Mouse (Mus musculus): ENCODE results near the gene St3gal2. TPM values are rescaled to one million over a fixed set of nuclear protein-coding genes. Genes with fewer than 3 reads are reported as not detected.

St3gal2 gene
- polyA plus RNA-seq, 1 experiment from 2014 or later: 7.1 TPM

GRCm38 (mm10) chr8:110894851-110895250 is 24.9 kb upstream of the St3gal2 start:
- Histone ChIP-seq H3K36me3 (ENCODE audit: control insufficient read depth, insufficient read depth, low read length) (peaks cover 4% of the 10 kb centered on the region; the same call in 1 of the 2 replicates), H3K9me3 (ENCODE audit: control insufficient read depth, low read length) (no peaks in the 10 kb centered on the region), H3K4me1 (replicated peaks; ENCODE audit: control insufficient read depth, insufficient read depth) (no peaks in the 10 kb centered on the region), H3K4me3 (ENCODE audit: low read depth, low read length) (no peak overlapping the region), H3K4me2 (replicated peaks; ENCODE audit: low read depth) (no peak overlapping the region), H3K9ac (ENCODE audit: low read length) (no peak overlapping the region), H3K27me3 (ENCODE audit: control insufficient read depth, insufficient read depth, low read length) (no peaks in the 10 kb centered on the region), H3K27ac (replicated peaks) (no peak overlapping the region)
- ATAC-seq (ENCODE audit: low FRiP score, low TSS enrichment): no peak
- 82% methylated on average over 10 of the region's 10 CpGs for WGBS
- no peak for DNase-seq (ENCODE audit: low spot score)
- no peak for TF ChIP-seq CTCF (IDR thresholded peaks at IDR 0.05; ENCODE audit: low read depth)
- no peak for TF ChIP-seq EP300 (optimal IDR thresholded peaks at IDR 0.05)

GRCm38 (mm10) chr8:110895254-110895653 is 24.5 kb upstream of the St3gal2 start:
- Histone ChIP-seq H3K27ac (replicated peaks) (no peak overlapping the region), H3K9me3 (ENCODE audit: control insufficient read depth, low read length) (no peaks in the 10 kb centered on the region), H3K36me3 (ENCODE audit: control insufficient read depth, insufficient read depth, low read length) (peaks cover under 1% of the 10 kb centered on the region; the same call in 1 of the 2 replicates), H3K4me3 (ENCODE audit: low read depth, low read length) (no peak overlapping the region), H3K9ac (ENCODE audit: low read length) (no peak overlapping the region), H3K4me2 (replicated peaks; ENCODE audit: low read depth) (no peak overlapping the region), H3K4me1 (replicated peaks; ENCODE audit: control insufficient read depth, insufficient read depth) (no peaks in the 10 kb centered on the region), H3K27me3 (ENCODE audit: control insufficient read depth, insufficient read depth, low read length) (no peaks in the 10 kb centered on the region)
- DNase-seq (ENCODE audit: low spot score) (no peak), ATAC-seq (ENCODE audit: low FRiP score, low TSS enrichment) (no peak)
- 74% methylated on average over 9 of the region's 9 CpGs for WGBS
- no peak for TF ChIP-seq EP300 (optimal IDR thresholded peaks at IDR 0.05)
- no peak for TF ChIP-seq CTCF (IDR thresholded peaks at IDR 0.05; ENCODE audit: low read depth)

- WGBS: 92% methylated on average over 13 of the region's 13 CpGs
- TF ChIP-seq EP300 (optimal IDR thresholded peaks at IDR 0.05) (no peak), CTCF (IDR thresholded peaks at IDR 0.05; ENCODE audit: low read depth) (no peak)
These were observed 23.9 kb upstream of the St3gal2 start for GRCm38 (mm10) chr8:110895812-110896211.

GRCm38 (mm10) chr8:110897495-110897894 is 22.2 kb upstream of the St3gal2 start:
- TF ChIP-seq EP300 (optimal IDR thresholded peaks at IDR 0.05) (no peak), CTCF (IDR thresholded peaks at IDR 0.05; ENCODE audit: low read depth) (0 out of 2 replicates have a peak, but pooled peaks have one; percentile 4)
- no peak overlapping the region for H3K4me2 ChIP-seq (replicated peaks; ENCODE audit: low read depth)
- H3K27ac ChIP-seq (replicated peaks): no peak overlapping the region
- no peaks in the 10 kb centered on the region for H3K27me3 ChIP-seq (ENCODE audit: control insufficient read depth, insufficient read depth, low read length)
- WGBS: 91% methylated on average over 6 of the region's 6 CpGs
- no peaks in the 10 kb centered on the region for H3K36me3 ChIP-seq (ENCODE audit: control insufficient read depth, insufficient read depth, low read length)
- DNase-seq (ENCODE audit: low spot score): no peak
- H3K4me3 ChIP-seq (ENCODE audit: low read depth, low read length): no peak overlapping the region
- H3K4me1 ChIP-seq (replicated peaks; ENCODE audit: control insufficient read depth, insufficient read depth): no peaks in the 10 kb centered on the region
- H3K9ac ChIP-seq (ENCODE audit: low read length): no peak overlapping the region
- H3K9me3 ChIP-seq (ENCODE audit: control insufficient read depth, low read length): no peaks in the 10 kb centered on the region
- no peak for ATAC-seq (ENCODE audit: low FRiP score, low TSS enrichment)

More at GRCm38 (mm10) chr8:110895812-110896211, 23.9 kb upstream of the St3gal2 start:
- Histone ChIP-seq H3K27ac (replicated peaks) (no peak overlapping the region), H3K9me3 (ENCODE audit: control insufficient read depth, low read length) (no peaks in the 10 kb centered on the region), H3K4me1 (replicated peaks; ENCODE audit: control insufficient read depth, insufficient read depth) (no peaks in the 10 kb centered on the region), H3K36me3 (ENCODE audit: control insufficient read depth, insufficient read depth, low read length) (no peaks in the 10 kb centered on the region; the same call in 1 of the 2 replicates), H3K4me2 (replicated peaks; ENCODE audit: low read depth) (no peak overlapping the region), H3K27me3 (ENCODE audit: control insufficient read depth, insufficient read depth, low read length) (no peaks in the 10 kb centered on the region), H3K9ac (ENCODE audit: low read length) (no peak overlapping the region), H3K4me3 (ENCODE audit: low read depth, low read length) (no peak overlapping the region)
- ATAC-seq (ENCODE audit: low FRiP score, low TSS enrichment): no peak
- DNase-seq (ENCODE audit: low spot score): no peak

GRCm38 (mm10) chr8:110901056-110901455 is 18.7 kb upstream of the St3gal2 start:
- Histone ChIP-seq H3K27ac (replicated peaks) (no peak overlapping the region), H3K9me3 (ENCODE audit: control insufficient read depth, low read length) (no peaks in the 10 kb centered on the region), H3K27me3 (ENCODE audit: control insufficient read depth, insufficient read depth, low read length) (no peaks in the 10 kb centered on the region), H3K4me3 (ENCODE audit: low read depth, low read length) (no peak overlapping the region), H3K9ac (ENCODE audit: low read length) (no peak overlapping the region), H3K36me3 (ENCODE audit: control insufficient read depth, insufficient read depth, low read length) (no peaks in the 10 kb centered on the region), H3K4me2 (replicated peaks; ENCODE audit: low read depth) (no peak overlapping the region; the same call in 1 of the 2 replicates), H3K4me1 (replicated peaks; ENCODE audit: control insufficient read depth, insufficient read depth) (no peaks in the 10 kb centered on the region)
- peak; percentile 88 for ATAC-seq (ENCODE audit: low FRiP score, low TSS enrichment)
- DNase-seq (ENCODE audit: low spot score): peak; percentile 61
- no peak for TF ChIP-seq CTCF (IDR thresholded peaks at IDR 0.05; ENCODE audit: low read depth)
- TF ChIP-seq EP300 (optimal IDR thresholded peaks at IDR 0.05): no peak
- 49% methylated on average over 3 of the region's 3 CpGs for WGBS

GRCm38 (mm10) chr8:110901839-110902578 is 17.7 kb upstream of the St3gal2 start, which contains the start of gene Fuk:
TSS of gene Fuk (minus strand) at chr8:110902488.
- Histone ChIP-seq H3K27me3 (ENCODE audit: control insufficient read depth, insufficient read depth, low read length) (no peaks in the 10 kb centered on the region), H3K4me1 (replicated peaks; ENCODE audit: control insufficient read depth, insufficient read depth) (no peaks in the 10 kb centered on the region), H3K36me3 (ENCODE audit: control insufficient read depth, insufficient read depth, low read length) (no peaks in the 10 kb centered on the region), H3K9me3 (ENCODE audit: control insufficient read depth, low read length) (no peaks in the 10 kb centered on the region), H3K27ac (replicated peaks) (no peak within 1 kb of the TSS), H3K4me3 (ENCODE audit: low read depth, low read length) (peak within 1 kb of the TSS; percentile 66), H3K4me2 (replicated peaks; ENCODE audit: low read depth) (peak within 1 kb of the TSS; percentile 84), H3K9ac (ENCODE audit: low read length) (peak within 1 kb of the TSS; percentile 71)
- TF ChIP-seq EP300 (optimal IDR thresholded peaks at IDR 0.05) (no peak), CTCF (IDR thresholded peaks at IDR 0.05; ENCODE audit: low read depth) (no peak)
- ATAC-seq (ENCODE audit: low FRiP score, low TSS enrichment) (peak; percentile 90), DNase-seq (ENCODE audit: low spot score) (peak; percentile 87)
- WGBS: 3% methylated on average over 30 of the region's 30 CpGs

Data from stomach, postnatal 0 days (tissue).